ENCODE assay signal across 13 mouse cellular contexts in genomic region chr14:76281867-76282266, GRCm38 (mm10).
DNase-seq lines count a peak whose midpoint lies in the region; ATAC-seq and TF ChIP-seq lines count a peak whose summit lies in the region.
"Had no signal": no experiment of that assay in that cellular context is flagged by ENCODE, and none has a peak within 500 bp of the region (broad histone marks: within the 10 kb centered on the region; RNA-seq: fewer than 3 reads in every experiment).

No protein-coding gene starts in this region.

- DNase-seq in kidney, postnatal 4 days: no peak
- DNase-seq in embryo, embryonic 10.5 days (ENCODE audit: low spot score): peak; percentile 73
- peak; percentile 49 for DNase-seq in embryonic facial prominence, embryonic 14.5 days (ENCODE audit: low spot score)
- DNase-seq in mesoderm, embryonic 11.5 days (ENCODE audit: low read depth, low spot score): peak; percentile 79
- DNase-seq in cerebellum, postnatal 10 days: no peak
- DNase-seq in c-Kit-positive CD71-positive TER-119-positive erythroid progenitor cells, embryonic 14.5 days (ENCODE audit: low spot score): no peak
- no peak for DNase-seq in cerebellum, adult 2 months
- DNase-seq: heart, adult 2 months; heart, postnatal 36 days; kidney, postnatal 10 days; right cerebral cortex, postnatal 14 days had no signal

- no peak overlapping the region for H3K4me3 ChIP-seq in kidney, embryonic 15.5 days (replicated peaks)
- H3K4me3 ChIP-seq in embryonic facial prominence, embryonic 14.5 days (ENCODE audit: low read depth, low read length): no peak overlapping the region
- H3K4me3 ChIP-seq in cerebellum, adult 2 months (replicated peaks; ENCODE audit: insufficient read depth, low read depth, low read length): no peak overlapping the region
- H3K4me3 ChIP-seq: embryonic facial prominence, embryonic 15.5 days; heart, adult 2 months had no signal

- H3K4me1 ChIP-seq in kidney, embryonic 15.5 days: peaks cover 7% of the 10 kb centered on the region; the same call in 1 of the 2 replicates
- no peaks in the 10 kb centered on the region; the same call in none of the 2 replicates for H3K4me1 ChIP-seq in embryonic facial prominence, embryonic 14.5 days (ENCODE audit: control insufficient read depth, insufficient read depth, low read length)
- H3K4me1 ChIP-seq in cerebellum, adult 2 months (ENCODE audit: control insufficient read depth, insufficient read depth, low read length): no peaks in the 10 kb centered on the region

- peak; percentile 89 for ATAC-seq in kidney, embryonic 15.5 days (replicated peaks; ENCODE audit: low FRiP score)
- peak; percentile 63; the same call in 1 of the 2 replicates for ATAC-seq in embryonic facial prominence, embryonic 14.5 days (ENCODE audit: low read depth)

- no peak for TF ChIP-seq CTCF in cerebellum, adult 2 months (IDR thresholded peaks at IDR 0.05; ENCODE audit: borderline replicate concordance, insufficient read depth, low read depth, low read length)

- no peaks in the 10 kb centered on the region for H3K36me3 ChIP-seq in kidney, embryonic 15.5 days
- H3K36me3 ChIP-seq in embryonic facial prominence, embryonic 14.5 days (ENCODE audit: control insufficient read depth, insufficient read depth, low read length): no peaks in the 10 kb centered on the region
- H3K36me3 ChIP-seq: embryonic facial prominence, embryonic 15.5 days had no signal

- H3K27me3 ChIP-seq in kidney, embryonic 15.5 days: no peaks in the 10 kb centered on the region
- no peaks in the 10 kb centered on the region for H3K27me3 ChIP-seq in embryonic facial prominence, embryonic 14.5 days (replicated peaks; ENCODE audit: control insufficient read depth, insufficient read depth, low read length)
- H3K27me3 ChIP-seq in cerebellum, adult 2 months (ENCODE audit: control insufficient read depth, insufficient read depth, low read length): no peaks in the 10 kb centered on the region
- H3K27me3 ChIP-seq: embryonic facial prominence, embryonic 15.5 days had no signal

- no peak overlapping the region for H3K4me2 ChIP-seq in kidney, embryonic 15.5 days
- H3K4me2 ChIP-seq in embryonic facial prominence, embryonic 14.5 days (ENCODE audit: low read depth, low read length): no peak overlapping the region
- H3K4me2 ChIP-seq: embryonic facial prominence, embryonic 15.5 days had no signal

- peak overlapping the region; percentile 51 for H3K27ac ChIP-seq in kidney, embryonic 15.5 days
- no peak overlapping the region for H3K27ac ChIP-seq in embryonic facial prominence, embryonic 14.5 days (replicated peaks; ENCODE audit: low read depth, low read length)
- H3K27ac ChIP-seq in cerebellum, adult 2 months (ENCODE audit: insufficient read depth, low read length): no peak overlapping the region
- H3K27ac ChIP-seq: embryonic facial prominence, embryonic 15.5 days; heart, adult 2 months had no signal

- no peaks in the 10 kb centered on the region for H3K9me3 ChIP-seq in kidney, embryonic 15.5 days (replicated peaks)
- H3K9me3 ChIP-seq in embryonic facial prominence, embryonic 14.5 days (ENCODE audit: control insufficient read depth, low read length): no peaks in the 10 kb centered on the region
- H3K9me3 ChIP-seq: embryonic facial prominence, embryonic 15.5 days had no signal

- no peak overlapping the region for H3K9ac ChIP-seq in kidney, embryonic 15.5 days
- H3K9ac ChIP-seq in embryonic facial prominence, embryonic 14.5 days (ENCODE audit: low read depth, low read length): no peak overlapping the region
- H3K9ac ChIP-seq: embryonic facial prominence, embryonic 15.5 days had no signal

- no peak for TF ChIP-seq POLR2A in cerebellum, adult 2 months (IDR thresholded peaks at IDR 0.05; ENCODE audit: borderline replicate concordance, insufficient read depth, low read length)

- WGBS in kidney, embryonic 15.5 days: 18% methylated on average over 5 of the region's 5 CpGs
- WGBS in embryonic facial prominence, embryonic 14.5 days: 30% methylated on average over 5 of the region's 5 CpGs
- 32% methylated on average over 5 of the region's 5 CpGs for WGBS in cerebellum, adult 2 months

Comparison
In these comparisons a context has a peak if more than half of its experiments do, and no peak if none do; other contexts are left out.
1. DNase-seq: peak in embryo, embryonic 10.5 days (single experiment), embryonic facial prominence, embryonic 14.5 days (single experiment) and mesoderm, embryonic 11.5 days (single experiment); none in kidney, postnatal 4 days (0 of 2), cerebellum, postnatal 10 days (0 of 2), c-Kit-positive CD71-positive TER-119-positive erythroid progenitor cells, embryonic 14.5 days (single experiment) and cerebellum, adult 2 months (0 of 2).